Mouse (Mus musculus): ENCODE data around the gene Slc25a27.

The Slc25a27 gene

DNA sequence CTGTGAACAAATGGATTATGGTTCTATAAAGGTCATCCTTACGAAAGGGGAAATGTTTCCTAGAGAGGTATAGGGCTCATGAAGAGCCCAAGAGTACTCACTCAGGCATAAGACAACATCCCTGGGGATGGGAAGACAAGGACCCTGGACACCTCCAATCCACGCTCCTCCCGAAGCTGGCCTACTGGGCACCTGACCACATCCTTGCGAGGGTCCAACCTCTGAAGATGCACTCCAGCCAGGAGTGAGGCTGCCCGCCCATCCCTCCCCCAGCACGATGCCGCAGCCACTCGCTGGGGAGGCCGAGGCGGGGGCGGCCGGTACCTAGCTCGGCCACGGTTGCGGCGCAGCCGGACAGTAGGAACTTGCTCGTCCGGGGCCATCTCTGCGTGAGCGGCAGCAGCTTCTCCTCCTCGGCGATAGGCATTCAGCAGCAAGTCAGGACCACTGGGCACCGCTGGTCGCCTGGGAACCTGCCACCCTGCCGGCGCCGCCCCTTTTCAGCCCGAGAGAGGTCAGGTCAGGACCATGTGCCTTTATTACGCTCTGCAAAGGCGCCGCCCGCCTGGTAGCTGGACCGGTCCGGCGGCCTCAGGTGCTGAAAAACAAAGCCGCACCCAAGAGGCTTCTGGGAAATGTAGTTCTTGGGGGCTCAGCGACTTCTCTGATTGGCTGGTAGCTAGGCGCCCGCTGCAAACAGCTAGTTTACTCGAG, at the start of gene Slc25a27:
Gene Slc25a27 (minus strand): TSS at position 639 of the 714 bp plus-strand sequence.
- DNase-seq, result peak; percentile 93 to 97

GRCm38 (mm10) chr17:43716601-43717000, 49.6 kb upstream of the Slc25a27 start:
- DNase-seq, result no peak

GRCm38 (mm10) chr17:43714191-43714590, 47.2 kb upstream of the Slc25a27 start:
- DNase-seq, result no peak

DNA sequence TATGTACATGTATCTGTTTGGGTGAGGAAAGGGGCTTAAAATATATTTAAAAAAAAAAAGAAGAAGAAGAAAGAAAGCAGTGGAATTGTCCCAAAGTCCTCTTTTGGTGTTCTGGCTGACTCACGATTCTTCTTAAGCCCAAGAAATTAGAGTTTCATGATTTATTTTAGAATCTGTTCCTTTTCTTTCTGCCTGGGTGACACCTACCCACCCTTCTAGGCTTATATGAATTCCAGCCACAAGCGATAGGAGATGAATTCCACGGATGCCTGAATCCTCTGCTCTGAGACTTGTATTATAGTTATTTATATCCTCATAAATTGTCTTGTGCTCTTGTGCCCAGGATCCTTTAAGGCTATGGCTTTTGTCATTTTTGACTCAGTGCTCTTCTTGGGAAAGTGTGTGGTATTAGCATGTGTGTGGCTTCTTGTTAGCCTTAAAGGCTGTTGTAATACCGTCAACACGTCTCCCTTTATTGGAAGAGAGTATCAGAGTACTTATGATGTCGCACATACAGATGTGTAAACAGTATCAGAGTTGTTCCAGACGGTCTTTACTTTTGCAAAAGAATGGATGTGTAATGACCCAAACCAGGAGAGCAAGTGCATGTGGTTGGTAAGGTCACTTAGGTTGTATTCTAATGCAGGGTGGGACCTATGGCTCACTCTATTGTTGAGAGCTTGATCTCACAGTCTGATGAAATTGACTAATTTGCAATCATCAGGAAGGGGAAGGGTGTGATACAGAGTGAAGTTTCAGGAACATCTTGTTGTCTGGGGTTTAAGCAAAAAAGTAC, 44.7 kb upstream of the Slc25a27 start:
- no peak for DNase-seq

DNA sequence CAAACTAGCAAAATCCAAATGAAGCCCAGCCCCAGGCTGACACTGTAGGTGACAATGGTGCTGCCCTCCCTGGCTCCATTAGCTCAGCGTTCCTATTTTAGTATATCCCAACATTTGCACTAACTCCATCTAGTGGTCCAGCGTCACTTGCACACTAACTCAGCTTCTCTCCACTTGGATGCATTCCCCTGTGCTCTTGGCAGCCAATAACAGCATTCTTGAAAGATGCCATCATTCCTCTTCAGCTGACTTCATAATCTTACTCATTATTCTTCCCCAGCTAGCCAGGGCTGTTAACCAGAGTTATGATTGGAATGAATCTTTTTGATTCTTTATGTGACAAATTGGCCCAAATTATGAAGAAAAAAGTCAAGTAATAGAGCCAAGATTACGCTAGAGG, 40.2 kb upstream of the Slc25a27 start:
- peak; percentile 9 to 24 for DNase-seq

- no peak for DNase-seq
Observed at GRCm38 (mm10) chr17:43706749-43707148, 39.7 kb upstream of the Slc25a27 start.

- no peak for DNase-seq
Observed at GRCm38 (mm10) chr17:43704216-43704930, 37.4 kb upstream of the Slc25a27 start.

DNA sequence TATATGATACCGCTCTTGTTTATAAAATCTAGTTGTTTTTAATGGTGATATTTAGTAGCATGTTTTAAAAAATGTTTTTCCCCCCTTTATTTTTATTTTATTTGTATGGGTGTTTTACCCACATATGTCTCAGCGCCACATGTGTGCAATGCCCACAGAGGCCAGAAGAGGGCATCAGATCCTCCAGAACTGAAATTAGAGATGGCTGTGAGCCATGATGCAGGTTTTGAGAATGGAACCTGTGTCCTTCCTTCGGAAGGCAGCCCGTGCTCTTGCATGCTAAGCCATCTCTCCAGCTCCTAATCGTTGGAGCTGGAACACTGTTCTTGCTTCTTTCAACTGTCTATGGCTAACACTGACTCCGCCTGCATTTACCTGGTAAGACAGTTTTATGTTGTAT, 34.0 kb upstream of the Slc25a27 start:
- peak; percentile 49 to 78 for DNase-seq

DNA sequence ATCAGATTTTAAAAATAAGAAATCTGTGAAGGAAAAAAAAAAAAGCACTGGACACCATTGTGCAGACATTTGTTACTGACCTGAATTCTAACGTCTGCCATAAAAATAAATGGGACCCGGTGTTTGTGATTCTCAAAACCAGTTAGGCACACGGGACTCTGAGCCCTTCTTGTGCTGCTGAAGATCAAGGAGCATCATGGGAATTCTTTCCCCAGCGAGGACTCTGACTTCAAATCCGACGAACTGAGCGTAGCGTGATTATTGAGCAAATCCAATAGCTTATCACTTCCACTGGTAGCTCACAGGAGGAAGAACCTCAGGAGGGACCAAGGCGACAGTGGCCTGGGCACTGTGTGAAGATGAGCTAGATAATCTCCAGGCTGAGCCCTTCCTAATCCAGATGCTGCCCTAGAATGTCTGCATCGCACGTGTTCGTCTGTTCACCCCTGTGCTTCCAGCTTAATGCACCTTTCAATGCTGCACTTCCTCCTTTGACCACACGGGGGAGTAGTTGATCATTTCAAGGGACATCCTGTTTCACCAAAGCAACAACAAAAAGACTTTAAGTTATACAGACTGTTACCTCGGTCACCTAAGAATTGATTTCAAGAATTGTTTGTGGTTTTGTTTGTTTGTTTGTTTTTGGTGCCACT, 32.1 kb upstream of the Slc25a27 start:
- DNase-seq, result peak; percentile 67 to 88

DNA sequence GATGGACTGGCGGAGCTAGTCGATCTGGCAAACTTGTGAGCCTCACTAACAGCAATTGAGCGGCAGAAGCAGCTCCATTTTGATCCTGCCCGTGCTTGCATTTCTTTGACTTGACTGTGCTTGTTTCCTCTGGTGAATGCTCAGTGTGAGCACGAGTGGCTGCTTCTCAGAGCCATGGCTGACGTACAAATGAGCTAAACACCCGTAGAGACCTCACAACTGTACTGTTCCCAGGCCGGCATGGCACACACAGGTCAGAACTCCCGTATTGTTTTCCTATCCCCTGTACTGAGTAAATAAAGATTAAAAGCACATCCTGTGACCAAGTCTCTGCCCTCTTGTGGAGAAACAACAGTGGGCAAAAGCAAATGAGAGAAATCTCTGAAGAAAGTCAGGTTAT, 22.6 kb upstream of the Slc25a27 start:
- no peak for DNase-seq

- no peak for DNase-seq
Observed at GRCm38 (mm10) chr17:43684638-43685037, 17.6 kb upstream of the Slc25a27 start.

GRCm38 (mm10) chr17:43684086-43684485, 17.1 kb upstream of the Slc25a27 start:
- DNase-seq, result no peak

- DNase-seq, result no peak
Observed at GRCm38 (mm10) chr17:43677317-43677716, 10.3 kb upstream of the Slc25a27 start.

GRCm38 (mm10) chr17:43676241-43676640, 9.2 kb upstream of the Slc25a27 start:
- DNase-seq, result no peak

- peak; percentile 13 to 45 for DNase-seq
Observed at GRCm38 (mm10) chr17:43675228-43675627, 8.2 kb upstream of the Slc25a27 start.

DNA sequence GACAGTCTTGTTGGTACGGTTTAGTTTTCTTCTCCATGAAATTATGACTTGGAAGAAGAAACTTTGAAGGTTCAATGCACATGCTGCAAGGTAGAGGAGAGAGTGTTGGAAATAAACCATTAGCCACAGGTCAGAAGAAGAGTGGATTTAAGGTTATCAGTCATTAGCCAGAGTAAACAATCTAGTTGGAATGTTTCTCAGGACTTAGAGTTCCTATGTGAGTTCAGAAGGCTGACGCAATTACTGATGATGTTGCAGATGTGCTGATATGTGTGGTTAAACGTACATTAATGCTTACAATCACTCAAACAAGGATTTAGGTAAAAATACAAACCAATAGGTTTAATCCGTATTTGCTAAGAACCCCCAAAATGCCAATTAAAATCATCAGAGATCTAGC, 4.9 kb upstream of the Slc25a27 start:
- no peak for DNase-seq

DNA sequence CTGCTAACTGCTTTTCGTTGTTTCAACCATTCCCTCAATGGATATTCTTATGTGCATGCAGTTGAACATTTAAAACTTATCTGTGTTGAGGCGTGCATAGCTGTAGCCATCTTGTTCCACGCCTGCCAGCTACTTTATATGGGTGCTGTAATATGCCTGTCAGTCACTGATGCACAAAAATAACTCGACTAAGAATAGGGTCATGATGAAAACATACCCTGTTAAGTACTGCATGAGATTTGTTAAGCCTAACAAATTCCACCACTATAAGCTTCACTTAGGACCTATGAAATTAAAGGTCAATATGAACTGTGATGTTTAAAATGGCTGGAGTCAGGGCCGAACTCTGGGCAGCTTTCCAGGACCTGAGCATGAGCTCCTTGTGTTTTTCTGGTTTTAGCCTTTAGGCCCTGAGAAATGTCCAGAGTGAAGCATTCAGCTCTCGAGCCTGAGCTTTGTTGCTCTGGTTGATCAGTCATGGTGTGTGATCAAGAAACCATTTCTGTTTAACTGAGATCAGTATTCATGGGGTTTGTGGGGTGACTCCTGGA, 2.2 kb upstream of the Slc25a27 start:
- peak in 1 of 2 experiments; percentile 3 for DNase-seq

DNA sequence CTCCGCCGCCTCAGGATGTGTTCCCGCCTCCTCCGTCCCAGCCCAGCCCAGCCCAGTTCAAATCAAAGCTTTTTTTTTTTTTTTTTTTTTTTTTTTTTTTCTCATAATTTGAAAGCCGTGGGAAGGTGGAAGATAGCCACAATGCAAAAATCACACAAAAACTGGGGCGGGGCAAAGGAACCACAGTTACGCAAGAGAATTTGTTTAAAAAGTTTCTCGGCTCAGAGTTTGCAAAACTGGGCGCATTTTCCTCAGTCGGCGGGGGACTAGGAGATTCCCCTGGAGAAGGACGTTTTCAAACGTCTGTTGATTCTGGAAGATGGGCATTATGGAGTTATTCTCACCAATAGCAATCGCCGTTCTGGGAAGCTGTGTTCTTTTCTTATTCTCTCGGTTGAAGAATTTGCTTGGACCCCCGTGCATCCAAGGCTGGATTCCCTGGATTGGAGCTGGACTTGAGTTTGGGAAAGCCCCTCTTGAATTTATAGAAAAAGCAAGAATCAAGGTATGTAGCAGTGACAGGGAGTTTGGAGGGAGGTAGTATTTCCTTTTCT, 353 bp upstream of the Slc25a27 start, which contains the start of gene Cyp39a1:
Gene Cyp39a1 (plus strand): TSS at position 136 of the 554 bp plus-strand sequence.
- no peak for DNase-seq

DNA sequence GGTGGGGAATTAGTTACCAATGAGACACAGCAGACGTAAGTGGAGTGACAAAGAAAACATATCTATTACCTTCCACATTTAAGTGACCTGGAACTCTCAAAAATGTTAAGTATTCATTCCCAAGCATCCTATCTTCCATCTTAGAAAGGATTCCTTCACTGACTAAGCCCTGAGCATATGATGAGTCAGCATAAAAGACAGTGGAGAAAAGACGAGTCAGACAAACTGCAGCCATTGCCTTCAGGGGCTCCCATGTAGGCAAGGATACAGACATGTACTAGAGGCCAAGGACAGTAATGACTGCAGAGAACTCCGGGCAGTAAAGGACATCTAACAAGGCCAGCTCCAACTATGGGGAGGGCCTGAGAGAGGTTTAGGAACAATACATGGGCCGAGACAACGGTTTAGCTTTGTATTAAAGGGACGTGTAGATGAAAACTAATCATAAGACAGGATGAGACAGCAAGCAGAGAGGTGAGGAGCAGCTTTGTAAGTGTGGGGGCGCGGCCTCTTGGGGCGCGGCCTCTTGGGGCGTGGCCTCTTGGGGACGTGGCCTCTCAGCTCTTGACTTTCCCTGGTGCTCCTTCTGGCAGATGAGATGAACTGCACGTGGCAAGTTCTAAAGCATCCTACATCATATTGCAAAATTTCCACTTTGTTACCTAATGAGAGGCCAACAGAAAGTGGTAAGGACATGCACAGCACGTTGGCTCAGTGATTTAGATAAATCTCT, 15.5 kb downstream of the Slc25a27 start:
- DNase-seq, result no peak

DNA sequence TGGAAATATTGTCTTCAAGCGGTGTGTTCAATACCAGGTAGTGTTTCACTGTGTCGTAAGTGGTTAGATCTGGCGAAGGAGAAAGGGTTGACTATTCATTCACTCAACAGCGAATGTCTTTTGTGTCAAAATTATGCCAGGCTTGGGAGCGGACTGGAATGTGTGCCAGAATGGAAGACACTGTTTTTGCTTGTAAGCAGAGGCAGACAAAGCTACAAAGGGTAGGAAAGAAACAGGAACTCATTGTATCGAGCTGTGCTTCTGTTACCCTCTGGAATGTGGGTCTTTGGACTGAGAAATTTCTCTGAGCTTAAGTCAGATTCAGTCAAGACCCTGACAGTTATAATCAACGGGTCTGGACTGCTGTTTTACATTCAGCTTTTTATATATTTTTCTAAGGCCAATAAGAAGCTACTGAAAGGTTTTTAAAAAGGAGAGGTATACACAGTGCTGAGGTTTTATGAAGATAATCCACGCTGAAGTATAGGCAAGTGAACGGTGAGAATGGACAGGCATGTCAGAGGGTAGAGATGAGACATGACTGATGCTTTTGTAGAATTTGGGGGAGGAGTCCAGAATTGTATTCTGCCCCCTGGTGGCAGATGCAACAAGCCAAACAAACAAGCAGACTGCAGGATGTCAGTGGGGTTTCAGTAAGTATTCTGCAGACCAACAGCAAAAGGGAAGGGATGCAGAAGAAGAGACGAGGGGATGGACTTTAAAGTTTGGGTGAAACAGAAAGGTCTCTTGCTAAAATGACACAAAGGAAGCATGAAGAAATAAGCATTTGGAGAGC, 17.2 kb downstream of the Slc25a27 start:
- peak in 1 of 2 experiments; percentile 23 for DNase-seq

- no peak for DNase-seq
Observed at GRCm38 (mm10) chr17:43646925-43647324, 20.1 kb downstream of the Slc25a27 start.

Data from kidney, postnatal 25 days (tissue).